Mouse (Mus musculus) heart, adult 2 months (tissue): ENCODE data around the gene Tmem255b. TPM values are rescaled to one million over a fixed set of nuclear protein-coding genes. Genes with fewer than 3 reads are reported as not detected.

Experiments
- DNase-seq, 2 experiments: peaks; one replicate each; pipeline ENCODE4 v3.0.0; 2021
- H3K27ac ChIP-seq: fragments of 200-600 bp; 2 replicates; pipeline ENCODE4 v1.8.1; 2022
- H3K27me3 ChIP-seq: fragments of 200-500 bp; 2 replicates; pipeline ENCODE4 v1.6.1; 2012; ENCODE audit warnings: mild to moderate bottlenecking, low read length, inconsistent platforms, mixed read lengths; ENCODE audit not compliant: control insufficient read depth, insufficient read depth
- H3K36me3 ChIP-seq: fragments of 200-500 bp; 2 replicates; pipeline ENCODE4 v1.6.1; 2012; ENCODE audit warnings: low read length, inconsistent platforms; ENCODE audit not compliant: control insufficient read depth, insufficient read depth
- H3K4me1 ChIP-seq: fragments of 200-500 bp; 2 replicates; pipeline ENCODE4 v1.6.1; 2011; ENCODE audit warnings: low read length; ENCODE audit not compliant: control insufficient read depth, insufficient read depth
- H3K4me3 ChIP-seq: fragments of 200-600 bp; 2 replicates; pipeline ENCODE4 v1.8.1; 2022
- H3K79me2 ChIP-seq: fragments of 200-500 bp; replicated peaks from 2 replicates; pipeline ENCODE4 v1.6.1; 2012; ENCODE audit warnings: mild to moderate bottlenecking, inconsistent platforms, low read length, moderate library complexity, mixed read lengths; ENCODE audit not compliant: control insufficient read depth, insufficient read depth
- H3K9ac ChIP-seq: fragments of 200-500 bp; 2 replicates; pipeline ENCODE4 v1.6.1; 2012; ENCODE audit warnings: low read depth, mild to moderate bottlenecking, control low read depth, inconsistent platforms, low read length, mixed read lengths
- CTCF ChIP-seq: fragments of 200-600 bp; IDR thresholded peaks from 2 replicates; pipeline ENCODE4 v1.8.1; 2022; ENCODE audit warnings: antibody characterized with exemption, mild to moderate bottlenecking, moderate library complexity
- EP300 ChIP-seq: fragments of 200-500 bp; IDR thresholded peaks from 2 replicates; pipeline ENCODE4 v1.6.1; 2011; ENCODE audit warnings: low read depth, low read length, control low read depth; ENCODE audit not compliant: insufficient read depth
- POLR2A ChIP-seq: fragments of 200-500 bp; IDR thresholded peaks from 2 replicates; pipeline ENCODE4 v1.6.1; 2011; ENCODE audit warnings: mild to moderate bottlenecking, low read depth, low read length, control low read depth; ENCODE audit not compliant: insufficient read depth
- WGBS: fragments of 180-500 bp; shearing (Covaris S2); methylation state at CpG from one replicate; pipeline ENCODE4 v1.1.7; 2018; 5-methylcytosine and 5-hydroxymethylcytosine counted together
- intact Hi-C: fragments of 180-260 bp; cut with DNase I; formaldehyde crosslinking; loops from one replicate; pipeline ENCODE4 v1.15.1; 2025
- polyA plus RNA-seq: library from polyadenylated mRNA; depleted of rRNA; stranded (reverse); fragments of >200 nt; gene quantifications from 2 replicates; pipeline ENCODE4 v1.2.3, GENCODE M21; 2012
- total RNA-seq, 2 experiments: library from RNA; stranded (reverse); gene quantifications; 2 replicates each; pipeline ENCODE4 v1.2.3; 2021

Tmem255b gene
- total and polyA plus RNA-seq, 3 experiments, result 4.8 to 10.2 (median 8.0) TPM

DNA sequence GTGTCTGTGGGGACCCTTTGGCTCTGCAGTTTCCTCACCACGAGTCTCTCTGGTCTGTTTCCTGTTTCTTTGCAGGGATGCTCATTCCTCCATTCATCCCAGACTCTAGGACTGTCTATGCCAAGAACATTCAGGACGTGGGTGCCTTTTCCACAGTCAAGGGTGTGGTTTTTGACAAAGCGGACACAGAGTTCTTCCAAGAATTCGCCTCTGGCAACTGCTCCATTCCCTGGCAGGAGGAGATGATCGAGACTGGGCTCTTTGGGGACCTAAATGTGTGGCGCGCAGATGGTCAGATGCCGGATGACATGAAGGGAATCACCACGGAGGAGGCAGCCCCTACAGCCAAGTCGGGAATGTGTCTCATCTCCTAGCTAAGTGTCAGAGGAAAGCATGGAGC is 19.1 kb upstream of the Tmem255b start:
- intact Hi-C loops, result no loop called here
- Histone ChIP-seq H3K79me2 (no peaks in the 10 kb centered on the region), H3K4me3 (no peak overlapping the region), H3K4me1 (no peaks in the 10 kb centered on the region), H3K36me3 (no peaks in the 10 kb centered on the region), H3K9ac (no peak overlapping the region), H3K27me3 (no peaks in the 10 kb centered on the region), H3K27ac (no peak overlapping the region)
- 56% methylated on average over 10 of the region's 10 CpGs for whole genome bisulfite sequencing
- DNase-seq, result peak in 1 of 2 experiments; percentile 37
- TF ChIP-seq POLR2A (no peak), EP300 (no peak), CTCF (no peak)

DNA sequence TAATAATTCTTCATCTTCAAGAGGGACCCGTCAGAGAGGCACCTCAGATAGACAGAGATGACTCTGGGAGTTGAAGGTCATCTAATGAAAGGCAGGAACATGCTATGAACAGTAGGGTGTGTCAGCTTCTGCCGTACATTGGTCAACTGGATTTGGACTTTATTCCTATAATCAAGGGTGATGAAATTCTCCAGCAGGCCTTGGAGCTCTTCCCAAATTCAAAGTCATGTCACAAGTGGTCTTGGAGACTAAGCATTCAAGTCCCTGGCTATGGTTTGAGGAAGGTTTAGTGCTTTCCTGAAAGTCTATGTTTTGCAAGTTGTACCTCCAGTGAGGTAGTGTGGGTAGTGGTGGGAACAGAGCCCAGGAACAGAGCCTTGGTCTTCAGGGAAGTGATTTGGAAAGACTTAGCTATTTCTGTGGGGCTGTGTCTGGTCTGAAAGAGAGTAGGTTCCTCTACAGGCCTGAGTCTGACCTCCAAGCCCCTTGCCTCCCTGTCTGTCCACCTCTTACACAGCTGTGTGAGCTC is 15.8 kb upstream of the Tmem255b start:
- no peak overlapping the region for H3K9ac ChIP-seq
- no peak overlapping the region for H3K4me3 ChIP-seq
- intact Hi-C loops, result no loop called here
- TF ChIP-seq CTCF (no peak), POLR2A (no peak), EP300 (no peak)
- no peaks in the 10 kb centered on the region for H3K27me3 ChIP-seq
- no peaks in the 10 kb centered on the region for H3K79me2 ChIP-seq
- 62% methylated on average over 2 of the region's 2 CpGs for WGBS
- no peaks in the 10 kb centered on the region for H3K4me1 ChIP-seq
- no peak for DNase-seq
- no peak overlapping the region for H3K27ac ChIP-seq
- H3K36me3 ChIP-seq, result no peaks in the 10 kb centered on the region

DNA sequence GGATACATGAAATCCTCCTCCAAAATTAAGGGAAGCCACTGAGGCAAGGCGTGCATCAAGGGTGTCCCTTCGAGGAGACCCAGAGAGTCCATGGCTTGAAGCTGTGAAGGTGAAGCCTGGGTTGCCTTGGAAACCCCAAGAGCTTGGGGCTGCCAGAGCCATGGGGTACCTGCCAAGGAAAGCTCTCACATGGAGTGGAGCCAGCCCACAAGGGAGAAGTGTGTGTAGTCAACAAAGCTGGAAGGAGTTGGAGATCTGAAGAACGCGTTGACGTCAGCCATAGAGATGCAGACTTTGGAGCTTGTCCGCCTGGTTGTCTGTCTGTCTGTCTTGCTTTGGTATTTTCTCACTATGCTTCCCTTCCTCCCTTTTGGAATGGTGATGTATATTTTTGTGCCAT is 14.0 kb upstream of the Tmem255b start:
- no peak for DNase-seq
- TF ChIP-seq CTCF (no peak), POLR2A (no peak), EP300 (no peak)
- H3K27ac ChIP-seq, result no peak overlapping the region
- H3K9ac ChIP-seq, result no peak overlapping the region
- WGBS, result 86% methylated on average over 6 of the region's 6 CpGs
- H3K79me2 ChIP-seq, result no peaks in the 10 kb centered on the region
- H3K4me3 ChIP-seq, result no peak overlapping the region
- intact Hi-C loops, result no loop called here
- no peaks in the 10 kb centered on the region for H3K36me3 ChIP-seq
- no peaks in the 10 kb centered on the region for H3K27me3 ChIP-seq
- no peaks in the 10 kb centered on the region for H3K4me1 ChIP-seq

DNA sequence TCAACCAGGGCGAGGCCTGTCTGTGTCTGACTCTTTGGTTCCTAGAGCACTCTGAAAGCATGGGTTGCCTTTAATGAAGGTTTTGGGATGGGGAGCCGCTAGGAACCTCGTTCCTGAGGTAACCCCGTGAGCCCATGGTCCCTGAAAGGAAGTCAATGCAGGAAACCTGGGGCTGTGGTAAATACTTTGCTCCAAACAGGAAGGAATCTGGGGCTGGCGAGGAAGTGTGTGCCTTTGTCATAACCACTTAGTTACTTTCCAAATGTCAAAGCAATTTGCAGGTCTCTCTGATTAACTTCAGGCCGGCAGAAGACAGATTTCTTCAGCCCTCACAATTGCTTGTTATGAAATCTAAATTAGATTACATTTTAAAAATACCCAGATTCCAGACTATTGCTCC is 7.6 kb upstream of the Tmem255b start:
- H3K27me3 ChIP-seq, result no peaks in the 10 kb centered on the region
- WGBS, result 41% methylated on average over 6 of the region's 6 CpGs
- H3K4me1 ChIP-seq, result peaks cover 19% of the 10 kb centered on the region
- no peaks in the 10 kb centered on the region for H3K79me2 ChIP-seq
- peak in 1 of 2 experiments; percentile 39 for DNase-seq
- peak overlapping the region; percentile 30 for H3K4me3 ChIP-seq
- intact Hi-C loops, result loop anchor here (5.0 kb wide), 1 partner anchor 65 kb away; the partner anchor contains the start of gene Gas6
- no peaks in the 10 kb centered on the region for H3K36me3 ChIP-seq
- TF ChIP-seq POLR2A, result peak; percentile 61; the same call in 1 of the 2 replicates
- no peak for TF ChIP-seq EP300
- H3K9ac ChIP-seq, result peak overlapping the region; percentile 25; the same call in 1 of the 2 replicates
- H3K27ac ChIP-seq, result peak overlapping the region; percentile 96

DNA sequence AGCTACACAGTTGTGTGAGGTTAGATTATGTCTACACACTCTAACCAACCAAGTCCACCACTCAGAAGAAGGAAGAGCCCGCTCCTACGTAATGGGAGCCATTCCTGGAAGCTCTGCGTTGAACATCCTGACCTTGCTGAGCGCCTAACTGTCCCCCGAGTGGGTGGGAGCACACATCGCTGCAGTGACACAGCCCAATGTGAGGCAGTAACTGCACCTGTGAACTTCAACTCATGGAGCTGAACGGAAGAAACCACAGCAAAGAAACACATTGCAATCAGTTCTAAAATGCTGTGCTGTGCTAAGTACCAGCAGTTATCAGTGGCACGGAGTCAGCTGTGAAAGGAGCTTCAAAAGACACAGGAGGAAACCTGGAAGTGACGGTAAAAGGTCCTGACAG is 6.8 kb upstream of the Tmem255b start:
- peak overlapping the region; percentile 5; the same call in 1 of the 2 replicates for H3K9ac ChIP-seq
- peak overlapping the region; percentile 30 for H3K4me3 ChIP-seq
- no peaks in the 10 kb centered on the region for H3K36me3 ChIP-seq
- H3K4me1 ChIP-seq, result peaks cover 22% of the 10 kb centered on the region
- intact Hi-C loops, result loop anchor here (5.0 kb wide), 1 partner anchor 64 kb away; the partner anchor contains the start of gene Gas6
- 53% methylated on average over 9 of the region's 9 CpGs for WGBS
- H3K79me2 ChIP-seq, result no peaks in the 10 kb centered on the region
- TF ChIP-seq POLR2A (peak; percentile 59; the same call in 1 of the 2 replicates), CTCF (no peak), EP300 (no peak)
- peak overlapping the region; percentile 96 for H3K27ac ChIP-seq
- no peak for DNase-seq
- no peaks in the 10 kb centered on the region for H3K27me3 ChIP-seq

DNA sequence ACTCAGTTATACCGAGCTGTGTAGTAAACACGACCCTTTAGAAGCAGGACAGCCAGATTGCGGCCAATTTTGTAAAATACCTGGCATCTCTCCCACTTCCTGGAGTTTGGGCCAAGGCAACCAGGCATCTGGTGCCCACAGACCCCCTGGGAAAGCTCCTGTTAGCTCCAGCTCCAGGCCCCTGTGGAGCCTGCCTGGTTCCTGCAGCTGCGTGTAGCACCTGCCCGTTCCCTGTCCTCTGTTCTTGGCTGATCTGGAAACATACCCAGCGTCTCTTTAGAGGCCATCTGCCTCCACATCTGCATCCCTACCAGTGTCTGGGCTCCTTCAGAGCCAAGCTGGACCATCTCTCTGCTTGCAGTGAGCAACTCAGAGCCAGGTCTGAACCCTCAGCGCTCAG is 4.6 kb upstream of the Tmem255b start:
- DNase-seq, result peak in 1 of 2 experiments; percentile 38
- intact Hi-C loops, result no loop called here
- 40% methylated on average over 7 of the region's 7 CpGs for WGBS
- TF ChIP-seq CTCF (no peak), EP300 (no peak), POLR2A (no peak)
- Histone ChIP-seq H3K27ac (peak overlapping the region; percentile 96), H3K27me3 (no peaks in the 10 kb centered on the region), H3K4me3 (peak overlapping the region; percentile 44), H3K79me2 (no peaks in the 10 kb centered on the region), H3K36me3 (no peaks in the 10 kb centered on the region), H3K4me1 (peaks cover 24% of the 10 kb centered on the region), H3K9ac (peak overlapping the region; percentile 64)
